Mouse (Mus musculus) bone marrow macrophage, adult 2 months (primary cell): ENCODE results near the gene Vwa3b.

Experiments used
- CTCF ChIP-seq: IDR thresholded peaks from 2 replicates; pipeline ENCODE4 v1.5.1; 2012; ENCODE audit warnings: low read depth, mild to moderate bottlenecking, low read length, moderate library complexity
- POLR2A ChIP-seq: IDR thresholded peaks from 2 replicates; pipeline ENCODE4 v1.6.1; 2012; ENCODE audit warnings: mild to moderate bottlenecking, low read depth, low read length, borderline replicate concordance

DNA sequence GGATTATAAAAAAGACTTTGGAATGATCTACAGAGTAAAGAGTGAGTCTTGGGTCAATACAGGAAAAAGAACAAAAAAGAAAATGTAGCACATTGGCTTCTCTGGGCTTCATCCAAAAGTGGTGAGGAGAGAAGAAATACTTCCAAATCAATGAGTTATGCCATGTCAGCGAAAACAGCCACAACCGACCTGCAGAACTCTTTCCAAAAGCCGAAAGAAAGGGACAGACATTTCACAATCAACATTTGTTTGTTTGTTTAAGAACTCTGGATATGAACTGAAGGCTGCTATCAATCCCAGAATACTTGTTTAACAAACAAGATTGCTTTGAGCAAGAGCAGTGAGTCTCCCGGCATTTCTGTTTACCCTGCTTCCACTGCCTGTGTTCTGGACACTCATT lies 49.6 kb upstream of the Vwa3b start:
- TF ChIP-seq CTCF (no peak), POLR2A (no peak)
